Mouse (Mus musculus) CH12.LX (cell line): ENCODE data around the gene Coa4. TPM values are rescaled to one million over a fixed set of nuclear protein-coding genes. Genes with fewer than 3 reads are reported as not detected.

ENCODE experiments used
- DNase-seq: peaks from one replicate; pipeline ENCODE4 v3.0.0-alpha.2; 2013; ENCODE audit errors: extremely low read depth
- H3K27ac ChIP-seq: 2 replicates; pipeline ENCODE4 v1.5.1; 2012; ENCODE audit warnings: low read depth, mild to moderate bottlenecking, control low read depth, moderate library complexity; ENCODE audit not compliant: insufficient read depth
- H3K27me3 ChIP-seq: replicated peaks from 2 replicates; pipeline ENCODE3; 2012; ENCODE audit warnings: inconsistent platforms
- H3K36me3 ChIP-seq, 2 experiments: replicated peaks in 1 of 2; 2 replicates each; pipeline versions ENCODE3 to v1.6.1; 2012; ENCODE audit warnings: inconsistent platforms in 1 of 2, low read length in 1 of 2, mild to moderate bottlenecking in 1 of 2, mixed read lengths in 1 of 2, moderate library complexity in 1 of 2; ENCODE audit not compliant: control insufficient read depth in 1 of 2, insufficient read depth in 1 of 2
- H3K4me1 ChIP-seq, 2 experiments: 2 replicates each; pipeline ENCODE4 v1.6.1; 2012; ENCODE audit warnings: inconsistent platforms in 1 of 2, moderate library complexity in 1 of 2; ENCODE audit not compliant: insufficient read depth in 2 of 2, control insufficient read depth in 1 of 2
- H3K4me2 ChIP-seq: 2 replicates; pipeline ENCODE4 v1.6.1; 2012; ENCODE audit warnings: low read depth, mild to moderate bottlenecking, control low read depth; ENCODE audit not compliant: poor library complexity, insufficient read depth, severe bottlenecking
- H3K4me3 ChIP-seq, 3 experiments: fragments of 150-350 bp in 1 of 3; sonication (generic) in 1 of 3; replicated peaks in 1 of 3; 2 replicates each; pipeline versions ENCODE3 to v1.5.1; 2011 to 2012; ENCODE audit warnings: low read depth in 2 of 3, low read length in 2 of 3, mild to moderate bottlenecking in 2 of 3, moderate library complexity in 2 of 3, control low read depth in 1 of 3, improper control_type of control experiment in 1 of 3, inconsistent platforms in 1 of 3, mixed read lengths in 1 of 3; ENCODE audit not compliant: poor library complexity in 1 of 3
- H3K79me2 ChIP-seq: replicated peaks from 2 replicates; pipeline ENCODE4 v1.6.1; 2012; ENCODE audit warnings: mild to moderate bottlenecking, moderate library complexity; ENCODE audit not compliant: control insufficient read depth, poor library complexity, insufficient read depth, severe bottlenecking; ENCODE audit errors: extremely low read depth
- H3K9ac ChIP-seq: 2 replicates; pipeline ENCODE4 v1.6.1; 2012; ENCODE audit warnings: low read depth, mild to moderate bottlenecking, control low read depth, moderate library complexity; ENCODE audit not compliant: insufficient read depth
- H3K9me3 ChIP-seq: replicated peaks from 2 replicates; pipeline ENCODE3; 2012; ENCODE audit warnings: low read length, inconsistent platforms, mixed read lengths
- BHLHE40 ChIP-seq: IDR thresholded peaks from 2 replicates; pipeline ENCODE4 v1.6.1; 2011; ENCODE audit warnings: mild to moderate bottlenecking, low read depth, low read length, improper control_type of control experiment
- CHD1 ChIP-seq: IDR thresholded peaks from 2 replicates; pipeline ENCODE4 v1.6.1; 2012; ENCODE audit warnings: low read depth, low read length, improper control_type of control experiment, inconsistent platforms
- CTCF ChIP-seq, 2 experiments: IDR thresholded peaks in 1 of 2; conservative IDR thresholded peaks in 1 of 2; 2 replicates each; pipeline ENCODE4 v1.5.1; 2011 to 2012; ENCODE audit warnings: low read depth in 2 of 2, low read length in 2 of 2, improper control_type of control experiment in 1 of 2, inconsistent platforms in 1 of 2, mild to moderate bottlenecking in 1 of 2, moderate library complexity in 1 of 2
- E2F4 ChIP-seq: IDR thresholded peaks from 2 replicates; pipeline ENCODE4 v1.6.1; 2011; ENCODE audit warnings: low read depth, low read length, improper control_type of control experiment; ENCODE audit not compliant: insufficient replicate concordance
- ELF1 ChIP-seq: IDR thresholded peaks from 2 replicates; pipeline ENCODE4 v1.6.1; 2014; ENCODE audit warnings: low read depth, mild to moderate bottlenecking, inconsistent platforms, low read length, improper control_type of control experiment
- EP300 ChIP-seq: IDR thresholded peaks from 2 replicates; pipeline ENCODE4 v1.6.1; 2011; ENCODE audit warnings: low read length, improper control_type of control experiment
- GABPA ChIP-seq: IDR thresholded peaks from 2 replicates; pipeline ENCODE4 v1.6.1; 2012; ENCODE audit warnings: low read depth, low read length, improper control_type of control experiment, inconsistent platforms; ENCODE audit not compliant: insufficient replicate concordance
- HCFC1 ChIP-seq: IDR thresholded peaks from 2 replicates; pipeline ENCODE4 v1.6.1; 2012; ENCODE audit warnings: low read depth, mild to moderate bottlenecking, inconsistent platforms, low read length, improper control_type of control experiment
- IRF4 ChIP-seq: IDR thresholded peaks from 2 replicates; pipeline ENCODE4 v1.6.1; 2014; ENCODE audit warnings: low read depth, mild to moderate bottlenecking, inconsistent platforms, low read length, improper control_type of control experiment
- JUN ChIP-seq: IDR thresholded peaks from 2 replicates; pipeline ENCODE4 v1.6.1; 2011; ENCODE audit warnings: low read depth, mild to moderate bottlenecking, low read length, improper control_type of control experiment, moderate library complexity; ENCODE audit not compliant: insufficient read depth
- JUND ChIP-seq: conservative IDR thresholded peaks from 2 replicates; pipeline ENCODE4 v1.6.1; 2011; ENCODE audit warnings: low read depth, low read length, improper control_type of control experiment
- MAX ChIP-seq: IDR thresholded peaks from 2 replicates; pipeline ENCODE4 v1.6.1; 2011; ENCODE audit warnings: low read length, improper control_type of control experiment
- MAZ ChIP-seq: IDR thresholded peaks from 2 replicates; pipeline ENCODE4 v1.6.1; 2012; ENCODE audit warnings: low read depth, mild to moderate bottlenecking, inconsistent platforms, low read length, improper control_type of control experiment, moderate library complexity
- MXI1 ChIP-seq: IDR thresholded peaks from 2 replicates; pipeline ENCODE4 v1.6.1; 2011; ENCODE audit warnings: mild to moderate bottlenecking, low read depth, low read length, improper control_type of control experiment
- MYC ChIP-seq: IDR thresholded peaks from 2 replicates; pipeline ENCODE4 v1.6.1; 2011; ENCODE audit warnings: low read depth, mild to moderate bottlenecking, improper control_type of control experiment, low read length
- NELFE ChIP-seq: IDR thresholded peaks from 2 replicates; pipeline ENCODE4 v1.6.1; 2011; ENCODE audit warnings: low read depth, low read length, improper control_type of control experiment
- PAX5 ChIP-seq: IDR thresholded peaks from 2 replicates; pipeline ENCODE4 v1.6.1; 2012; ENCODE audit warnings: low read length, inconsistent platforms, mixed read lengths
- RAD21 ChIP-seq: IDR thresholded peaks from 2 replicates; pipeline ENCODE4 v1.6.1; 2011; ENCODE audit warnings: low read depth, mild to moderate bottlenecking, low read length, improper control_type of control experiment, moderate library complexity
- SIN3A ChIP-seq: IDR thresholded peaks from 2 replicates; pipeline ENCODE4 v1.6.1; 2012; ENCODE audit warnings: low read length, improper control_type of control experiment, inconsistent platforms
- TBP ChIP-seq: conservative IDR thresholded peaks from 2 replicates; pipeline ENCODE4 v1.6.1; 2011; ENCODE audit warnings: low read depth, low read length, improper control_type of control experiment
- TCF12 ChIP-seq: IDR thresholded peaks from 2 replicates; pipeline ENCODE4 v1.6.1; 2014; ENCODE audit warnings: low read depth, mild to moderate bottlenecking, inconsistent platforms, low read length, improper control_type of control experiment
- UBTF ChIP-seq: IDR thresholded peaks from 2 replicates; pipeline ENCODE4 v1.6.1; 2012; ENCODE audit warnings: low read depth, mild to moderate bottlenecking, inconsistent platforms, low read length, improper control_type of control experiment, moderate library complexity
- USF1 ChIP-seq: IDR thresholded peaks from 2 replicates; pipeline ENCODE4 v1.6.1; 2014; ENCODE audit warnings: low read depth, mild to moderate bottlenecking, inconsistent platforms, low read length, improper control_type of control experiment
- USF2 ChIP-seq: conservative IDR thresholded peaks from 2 replicates; pipeline ENCODE4 v1.6.1; 2011; ENCODE audit warnings: low read depth, low read length, improper control_type of control experiment
- ZC3H11A ChIP-seq: IDR thresholded peaks from 2 replicates; pipeline ENCODE4 v1.6.1; 2012; ENCODE audit warnings: low read depth, mild to moderate bottlenecking, inconsistent platforms, low read length, improper control_type of control experiment
- ZNF384 ChIP-seq: IDR thresholded peaks from 2 replicates; pipeline ENCODE4 v1.6.1; 2012; ENCODE audit warnings: low read depth, low read length, improper control_type of control experiment, inconsistent platforms
- dilution Hi-C: fragments of 300-500 bp; cut with MboI; formaldehyde crosslinking; loops from 2 replicates; pipeline ENCODE4 v1.14.3; 2020; ENCODE audit warnings: low sequenced_read_pairs; ENCODE audit not compliant: extremely low pct_unique_long_range_greater_than_20kb, extremely low pct_ligation_motif_present
- in situ Hi-C: fragments of 300-500 bp; cut with MboI; formaldehyde crosslinking; loops from 3 replicates; pipeline ENCODE4 v1.14.3; 2019; ENCODE audit warnings: low sequenced_read_pairs, low pct_ligation_motif_present, low pct_unique_long_range_greater_than_20kb, mixed read lengths
- polyA plus RNA-seq: library from polyadenylated mRNA; unstranded; fragments of >175 nt; gene quantifications from 2 replicates; pipeline ENCODE4 v1.2.1, GENCODE M21; 2012; ENCODE audit warnings: low read depth; ENCODE audit not compliant: insufficient read length
- total RNA-seq, 2 experiments: library from RNA; depleted of rRNA; stranded (reverse); fragments of 300-350 nt in 1 of 2; fragments of >200 nt in 1 of 2; gene quantifications; 2 replicates each; pipeline ENCODE4 v1.2.3; 2012 to 2014

Gene Coa4
- total and polyA plus RNA-seq, 3 experiments = 22.9 to 24.1 (median 24.1) TPM

DNA sequence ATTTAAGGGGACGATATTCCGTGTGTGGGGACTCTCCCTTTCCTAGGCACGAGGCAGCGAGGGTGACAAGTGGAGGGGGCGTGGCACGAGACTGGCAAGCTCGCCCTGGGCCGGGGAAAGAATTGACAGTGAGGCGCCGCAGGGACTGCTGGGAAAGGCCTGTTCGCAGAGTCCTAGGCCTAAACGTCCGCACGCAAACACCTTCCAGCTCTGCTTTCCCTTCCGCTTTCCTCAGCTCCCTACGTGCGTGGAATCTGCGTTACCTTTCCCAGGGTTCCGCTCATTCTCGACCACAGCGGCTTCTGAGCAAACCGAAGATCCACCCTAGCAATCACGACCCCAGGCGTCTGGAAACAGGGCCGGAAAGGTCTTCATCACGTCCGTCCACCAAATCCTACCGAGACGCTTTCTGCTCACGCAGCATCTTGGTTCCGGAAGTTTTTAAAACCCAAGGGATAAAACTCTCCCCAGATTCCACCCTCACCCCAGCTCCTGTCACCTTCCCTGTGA is 45.9 kb downstream of the Coa4 start (continued):
- TF ChIP-seq E2F4 = no peak
- no peak for TF ChIP-seq UBTF
- peak; percentile 43; the same call in 1 of the 2 replicates for TF ChIP-seq ELF1
- no peak for TF ChIP-seq ZNF384
- TF ChIP-seq ZC3H11A = no peak
- no peak for TF ChIP-seq USF2
- TF ChIP-seq RAD21 = no peak
- TF ChIP-seq JUND = 0 out of 2 replicates have a peak, but pooled peaks have one; percentile 36
- TF ChIP-seq HCFC1 = peak; percentile 90
- TF ChIP-seq TBP = peak; percentile 89
- TF ChIP-seq EP300 = no peak
- peak; percentile 86 for TF ChIP-seq MYC
- TF ChIP-seq IRF4 = no peak
- TF ChIP-seq MAX = peak; percentile 85; the same call in 1 of the 2 replicates
- peak; percentile 70 for TF ChIP-seq NELFE
- peak; percentile 51; the same call in 1 of the 2 replicates for TF ChIP-seq MAZ
- TF ChIP-seq CTCF (conservative IDR thresholded peaks at IDR 0.05 in 1 of 2, IDR thresholded peaks at IDR 0.05 in 1 of 2; ENCODE audit: low read depth in 2 of 2, low read length in 2 of 2) = no peak
- TF ChIP-seq SIN3A = peak; percentile 94
- no peak for TF ChIP-seq PAX5

DNA sequence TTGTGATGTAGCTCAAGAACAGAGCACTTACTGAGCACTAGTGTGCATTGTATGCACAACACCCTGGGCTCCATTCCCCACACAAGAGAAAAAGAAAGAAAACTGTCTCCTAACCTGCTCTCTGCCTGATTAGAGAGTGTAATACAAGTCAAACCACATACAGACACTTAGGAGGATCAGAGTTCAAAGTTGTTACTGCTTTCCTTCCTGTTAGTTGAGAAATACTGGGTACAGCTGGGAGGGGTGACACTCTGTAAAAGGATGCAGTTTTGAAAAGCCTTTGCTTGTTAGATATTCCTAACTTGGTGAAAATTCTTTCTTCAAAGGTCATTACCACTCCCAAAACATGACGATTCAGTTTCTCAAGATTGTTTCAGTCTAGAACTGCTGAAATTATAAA is 52.9 kb downstream of the Coa4 start:
- TF ChIP-seq BHLHE40 = no peak
- no peak for TF ChIP-seq RAD21
- no peak for TF ChIP-seq USF1
- no peak for TF ChIP-seq GABPA
- TF ChIP-seq CHD1 = no peak
- TF ChIP-seq ELF1 = no peak
- no peak for TF ChIP-seq SIN3A
- no peak for TF ChIP-seq TCF12
- no peak for TF ChIP-seq MXI1
- no peak for TF ChIP-seq USF2
- TF ChIP-seq JUN = no peak
- H3K9ac ChIP-seq = no peak overlapping the region
- no peak overlapping the region for H3K4me2 ChIP-seq

More for the DNA sequence above, 52.9 kb downstream of the Coa4 start:
- no peak for DNase-seq
- Histone ChIP-seq H3K79me2 (0 out of 2 replicates have a peak, but pooled peaks cover 2% of the 10 kb centered on the region), H3K27me3 (no peaks in the 10 kb centered on the region), H3K27ac (no peak overlapping the region), H3K4me3 (no peak overlapping the region), H3K4me1 (peaks cover 2 to 15% of the 10 kb centered on the region in 2 experiments; a peak in 2 of 4 replicates), H3K36me3 (no peaks in the 10 kb centered on the region), H3K9me3 (no peaks in the 10 kb centered on the region)
- dilution Hi-C loops (no loop called here), in situ Hi-C loops (no loop called here)

Other genes starting within 250 kb of the Coa4 start
- gene C2cd3, start 164.8 kb upstream of the Coa4 start, total RNA-seq (2012; rRNA removed) = 15.4 and 16.7 TPM in 2 replicates
- gene C2cd3, start 164.8 kb upstream of the Coa4 start, total RNA-seq (2014; rRNA removed) = 10.5 and 11.7 TPM in 2 replicates
- gene C2cd3, start 164.8 kb upstream of the Coa4 start, polyA plus RNA-seq = 20.3 and 25.0 TPM in 2 replicates
- gene Ppme1, start 164.8 kb upstream of the Coa4 start, total RNA-seq (2012; rRNA removed) = 31.5 and 45.6 TPM in 2 replicates
- gene Ppme1, start 164.8 kb upstream of the Coa4 start, total RNA-seq (2014; rRNA removed) = 33.1 and 40.2 TPM in 2 replicates
- gene Ppme1, start 164.8 kb upstream of the Coa4 start, polyA plus RNA-seq = 35.9 and 50.8 TPM in 2 replicates
- gene Ucp3, start 64.1 kb upstream of the Coa4 start, total RNA-seq (2012; rRNA removed) = not detected in 2 replicates
- gene Ucp3, start 64.1 kb upstream of the Coa4 start, total RNA-seq (2014; rRNA removed) = not detected in 2 replicates
- gene Ucp3, start 64.1 kb upstream of the Coa4 start, polyA plus RNA-seq = 0.13 TPM in 1 of 2 replicates, not detected in the other
- 94.0 and 131 TPM in 2 replicates for gene Ucp2, start 43.7 kb upstream of the Coa4 start, total RNA-seq (2012; rRNA removed)
- 102 and 131 TPM in 2 replicates for gene Ucp2, start 43.7 kb upstream of the Coa4 start, total RNA-seq (2014; rRNA removed)
- 542 and 635 TPM in 2 replicates for gene Ucp2, start 43.7 kb upstream of the Coa4 start, polyA plus RNA-seq
- 11.8 and 15.6 TPM in 2 replicates for gene Dnajb13, start 22.1 kb upstream of the Coa4 start, total RNA-seq (2012; rRNA removed)
- gene Dnajb13, start 22.1 kb upstream of the Coa4 start, total RNA-seq (2014; rRNA removed) = 24.5 and 32.0 TPM in 2 replicates
- gene Dnajb13, start 22.1 kb upstream of the Coa4 start, polyA plus RNA-seq = 13.9 and 17.8 TPM in 2 replicates
- 11.1 and 12.0 TPM in 2 replicates for gene Rab6a, start 70.3 kb downstream of the Coa4 start, total RNA-seq (2012; rRNA removed)
- 30.7 and 35.2 TPM in 2 replicates for gene Rab6a, start 70.3 kb downstream of the Coa4 start, total RNA-seq (2014; rRNA removed)
- gene Rab6a, start 70.3 kb downstream of the Coa4 start, polyA plus RNA-seq = 23.2 and 30.7 TPM in 2 replicates
- gene Mrpl48, start 71.2 kb downstream of the Coa4 start, total RNA-seq (2012; rRNA removed) = 39.1 and 42.5 TPM in 2 replicates
- 99.4 and 104 TPM in 2 replicates for gene Mrpl48, start 71.2 kb downstream of the Coa4 start, total RNA-seq (2014; rRNA removed)
- 98.5 and 110 TPM in 2 replicates for gene Mrpl48, start 71.2 kb downstream of the Coa4 start, polyA plus RNA-seq
- gene Plekhb1, start 125.3 kb downstream of the Coa4 start, total RNA-seq (2012; rRNA removed) = 0.04 and 0.08 TPM in 2 replicates
- not detected in 2 replicates for gene Plekhb1, start 125.3 kb downstream of the Coa4 start, total RNA-seq (2014; rRNA removed)
- not detected in 2 replicates for gene Plekhb1, start 125.3 kb downstream of the Coa4 start, polyA plus RNA-seq
- 3.4 and 4.0 TPM in 2 replicates for gene Fam168a, start 169.6 kb downstream of the Coa4 start, total RNA-seq (2012; rRNA removed)
- gene Fam168a, start 169.6 kb downstream of the Coa4 start, total RNA-seq (2014; rRNA removed) = 4.9 and 5.2 TPM in 2 replicates
- 11.6 and 15.0 TPM in 2 replicates for gene Fam168a, start 169.6 kb downstream of the Coa4 start, polyA plus RNA-seq